Mouse (Mus musculus) gastrocnemius, postnatal 10 days (tissue): ENCODE measurements at regions not wholly inside any gene's neighbourhood (a gene's known extent, or its start where the extent isn't known, plus 50 kb on each side); places are given as distances from the start of the nearest gene placed in this dataset.
"Not testable (repeated sequence)": the region's sequence is repeated elsewhere in the genome, so short reads cannot be mapped to it uniquely, and the experiment has no call there.

Experiments used
- DNase-seq: peaks from one replicate; pipeline ENCODE4 v3.0.0; 2021; ENCODE audit warnings: mixed read lengths

DNA sequence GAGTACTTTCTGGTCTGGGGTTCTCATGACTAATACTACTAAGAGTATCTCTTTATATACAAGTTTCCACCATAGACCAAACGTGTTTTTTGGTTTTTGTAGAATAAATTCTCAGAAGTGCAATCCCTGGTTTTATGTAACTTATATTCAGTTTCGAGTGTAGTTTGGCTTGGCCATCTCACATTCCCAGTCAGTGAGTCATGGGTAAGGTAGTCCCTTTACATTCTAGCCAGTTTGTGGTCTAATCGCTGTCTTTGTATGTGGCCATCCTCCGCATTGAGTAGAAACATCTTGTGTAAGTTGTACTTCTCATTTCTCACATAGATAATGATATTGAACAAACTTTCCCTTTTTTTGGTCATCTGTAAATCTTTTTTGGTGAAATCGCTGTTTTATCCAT is 88.3 kb downstream of the Anxa5 start:
- DNase-seq = no peak

DNA sequence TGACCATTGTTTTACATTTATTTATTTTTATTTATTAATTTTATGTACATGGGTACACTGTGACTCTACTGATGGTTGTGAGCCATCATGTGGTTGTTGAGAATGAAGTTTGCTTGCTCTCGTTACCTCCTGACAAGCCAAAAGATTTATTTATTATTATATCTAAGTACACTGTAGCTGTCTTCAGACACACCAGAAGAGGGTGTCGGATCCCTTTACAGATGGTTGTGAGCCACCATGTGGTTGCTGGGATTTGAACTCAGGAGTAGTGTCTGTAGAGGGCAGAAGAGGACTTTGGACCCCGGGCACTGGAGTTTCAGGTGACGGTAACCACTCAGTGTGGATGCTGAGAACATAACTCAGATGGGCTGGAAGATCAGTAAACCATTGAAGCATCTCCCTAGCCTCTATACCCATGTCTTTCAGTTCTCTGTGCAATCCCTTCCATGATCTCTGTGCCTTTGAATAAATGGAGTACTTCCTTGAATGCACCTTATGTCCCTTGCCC is 92.2 kb downstream of the Anxa5 start:
- no peak for DNase-seq

DNA sequence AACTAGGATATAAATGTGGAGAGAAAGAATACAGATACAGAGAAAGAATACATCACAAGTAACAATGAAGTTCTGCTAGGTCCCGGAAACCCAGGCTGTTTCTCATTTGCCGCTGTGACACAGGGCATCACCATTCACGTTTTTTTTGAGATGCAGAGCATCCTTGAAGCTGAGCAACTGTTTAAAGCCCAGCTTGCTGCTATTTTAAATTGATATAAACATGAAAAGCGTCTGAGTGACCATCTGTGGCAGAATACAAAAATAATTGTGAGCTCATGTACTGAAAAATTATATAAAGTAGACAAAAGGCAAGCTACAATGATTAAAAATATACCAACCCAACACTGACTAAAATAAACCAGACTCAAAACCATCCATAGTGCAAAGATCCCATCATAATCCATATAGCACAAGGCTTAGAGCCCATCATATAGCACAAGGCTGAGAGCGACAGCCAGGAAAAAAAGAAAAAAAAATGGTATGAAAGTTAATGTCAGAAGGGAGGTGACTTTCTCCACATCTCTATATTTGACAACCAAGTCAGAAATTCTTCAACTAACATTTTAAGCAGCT is 94.0 kb downstream of the Anxa5 start:
- no peak for DNase-seq

DNA sequence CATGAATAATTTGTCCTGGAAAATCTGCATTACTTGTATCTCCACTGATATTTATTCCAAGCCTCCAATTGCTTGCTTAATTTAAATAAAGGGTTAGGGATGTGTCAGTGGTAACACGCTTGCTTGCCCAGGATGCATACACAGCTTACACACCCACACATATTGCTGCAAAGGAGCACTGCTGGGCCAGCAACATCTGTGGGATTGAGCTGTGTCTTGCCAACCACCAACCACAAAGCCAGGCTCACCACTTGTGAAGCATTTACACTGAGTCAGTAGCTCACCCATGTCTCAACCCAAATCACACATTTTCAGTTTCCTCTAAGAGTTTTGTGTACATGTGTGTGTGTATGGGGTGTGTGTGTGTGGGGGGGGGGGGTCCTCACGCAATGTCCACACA is 100.0 kb downstream of the Anxa5 start:
- DNase-seq = no peak

DNA sequence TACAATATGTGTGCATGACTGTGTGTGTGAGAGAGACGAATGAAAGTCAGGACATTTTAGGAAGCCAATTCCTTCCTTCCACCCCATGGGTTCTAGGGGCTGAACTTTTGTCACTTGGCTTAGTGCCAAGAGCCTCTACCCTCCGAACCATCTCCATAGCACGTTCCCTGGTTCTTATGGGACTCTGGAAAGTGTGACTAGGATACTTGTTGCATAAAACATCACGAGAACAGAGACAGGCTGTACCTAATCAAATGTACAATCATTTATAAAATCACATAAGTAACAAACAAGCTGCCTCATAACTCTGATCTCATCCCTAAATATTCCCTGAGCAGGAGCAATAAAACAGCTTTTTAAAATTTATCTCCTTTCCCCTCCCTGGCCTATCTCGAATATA is 100.8 kb downstream of the Anxa5 start:
- no peak for DNase-seq

DNA sequence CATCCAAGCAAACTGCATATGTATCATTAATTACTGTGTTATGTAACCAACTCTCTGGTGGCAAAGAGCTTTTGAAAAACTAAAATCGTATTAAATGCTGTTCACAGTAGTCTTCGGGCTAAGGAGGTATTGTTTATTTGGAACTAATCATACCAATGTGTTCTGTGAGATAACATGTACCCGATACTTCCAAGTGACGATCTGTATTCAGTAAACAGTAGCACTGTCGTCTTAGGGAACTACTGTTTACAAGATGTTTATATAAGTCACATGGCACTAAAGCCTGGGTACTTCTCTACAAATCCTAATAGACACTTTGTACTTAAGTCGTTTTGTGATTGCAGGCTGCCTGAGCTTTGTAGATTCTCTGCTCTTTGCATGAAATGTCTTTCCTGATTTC is 114.8 kb downstream of the Anxa5 start:
- DNase-seq = no peak

DNA sequence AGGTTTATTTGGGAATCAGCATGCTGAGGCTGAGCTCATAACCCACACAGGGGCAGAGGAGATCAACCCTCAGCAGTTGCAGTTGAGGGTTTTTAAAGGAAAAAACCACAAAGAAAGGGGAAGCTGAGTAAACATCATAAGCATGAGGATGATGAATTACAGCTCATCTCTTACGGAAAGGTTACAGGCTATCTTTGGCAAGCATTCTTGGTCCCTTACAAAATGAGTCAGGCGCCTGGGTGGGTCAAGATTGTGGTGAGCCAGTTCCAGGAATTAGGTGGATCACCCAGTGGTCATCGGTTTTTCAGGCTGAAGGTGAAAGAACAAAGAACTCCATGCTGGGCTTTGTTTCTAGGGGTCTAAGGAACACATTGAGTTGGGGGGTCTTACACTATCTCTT is 121.5 kb downstream of the Anxa5 start:
- DNase-seq = not testable (repeated sequence)

DNA sequence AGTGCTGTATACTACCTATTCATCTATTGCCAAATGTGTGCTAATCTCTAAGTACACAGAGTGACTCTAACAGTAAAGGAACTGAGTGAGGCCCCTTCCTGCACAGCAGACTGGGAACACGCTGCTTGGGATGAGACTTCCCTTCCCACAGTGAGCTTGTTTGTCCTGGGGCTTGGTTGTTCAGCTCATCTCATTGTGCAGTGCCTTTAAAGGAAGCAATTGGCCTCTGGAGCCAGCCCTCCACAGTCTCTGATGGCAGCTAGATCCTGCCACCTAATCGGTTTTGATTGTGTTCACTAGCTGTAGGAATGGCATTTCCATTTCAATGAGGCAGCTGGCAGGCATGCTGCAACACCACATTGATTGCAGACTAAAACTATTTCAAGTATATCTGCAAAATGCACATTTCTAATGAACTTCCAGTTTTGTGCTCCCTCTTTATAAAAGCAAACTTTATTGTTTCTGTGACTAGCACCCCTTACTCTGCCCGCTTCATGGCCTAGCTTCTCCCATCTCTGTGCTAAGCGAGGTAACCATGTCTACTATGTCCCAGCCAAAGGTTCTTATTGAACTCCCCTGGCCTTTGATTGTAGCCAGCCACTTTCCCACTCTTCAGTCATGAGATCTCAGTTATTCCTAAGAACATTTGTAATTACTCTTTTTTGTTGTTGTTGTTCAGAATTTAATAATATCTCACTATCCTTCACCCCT is 123.5 kb downstream of the Anxa5 start:
- DNase-seq = no peak

DNA sequence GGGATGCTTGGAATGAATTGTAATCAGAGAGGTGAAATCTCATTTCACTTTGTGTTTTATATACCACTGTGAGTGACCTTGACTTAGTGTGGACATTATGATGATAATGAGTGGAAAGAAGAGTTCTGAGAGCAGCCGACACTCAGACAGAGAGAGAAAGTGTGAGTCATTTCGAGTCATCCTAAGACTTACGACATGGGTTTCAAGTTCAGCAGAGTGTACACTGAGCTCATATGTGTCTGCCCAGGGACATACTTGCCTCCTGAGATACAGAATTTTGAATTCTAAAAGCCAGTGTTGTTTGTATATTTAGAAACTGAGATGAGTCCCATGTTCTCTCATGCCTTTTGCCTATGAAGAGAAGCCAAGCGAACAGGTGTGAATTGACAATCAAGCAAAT is 126.6 kb downstream of the Anxa5 start:
- DNase-seq = no peak

DNA sequence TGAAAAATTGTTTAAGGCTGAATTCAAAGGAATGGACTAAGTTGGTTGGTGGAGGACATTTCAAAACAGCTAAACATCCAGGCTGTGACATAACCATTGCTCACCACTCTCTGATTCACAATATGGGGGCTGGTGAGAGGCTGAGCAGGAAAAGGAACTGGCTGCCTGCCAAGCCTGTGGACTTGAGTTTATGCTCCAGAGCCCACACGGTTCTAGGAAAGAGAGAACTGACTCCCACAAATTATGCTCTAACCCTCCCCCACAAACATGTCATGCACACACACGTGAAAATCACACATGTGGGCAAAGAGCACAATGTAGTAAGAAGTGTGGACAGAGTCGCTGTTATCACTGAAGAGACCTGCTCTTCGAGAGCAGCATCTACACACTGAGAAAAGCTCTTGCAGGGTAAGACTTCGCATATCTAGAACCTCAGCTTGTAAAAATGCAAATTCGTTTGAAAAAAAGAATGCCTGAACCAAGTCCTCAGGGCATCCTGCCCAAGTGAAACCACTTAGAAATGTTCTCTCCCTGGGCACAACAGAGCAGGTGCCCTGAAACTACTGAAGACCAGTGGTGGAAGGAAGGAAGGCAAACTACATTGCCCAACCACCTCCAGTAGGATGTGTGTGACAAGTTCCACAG is 118.9 kb upstream of the Qrfpr start:
- peak; percentile 8 for DNase-seq

DNA sequence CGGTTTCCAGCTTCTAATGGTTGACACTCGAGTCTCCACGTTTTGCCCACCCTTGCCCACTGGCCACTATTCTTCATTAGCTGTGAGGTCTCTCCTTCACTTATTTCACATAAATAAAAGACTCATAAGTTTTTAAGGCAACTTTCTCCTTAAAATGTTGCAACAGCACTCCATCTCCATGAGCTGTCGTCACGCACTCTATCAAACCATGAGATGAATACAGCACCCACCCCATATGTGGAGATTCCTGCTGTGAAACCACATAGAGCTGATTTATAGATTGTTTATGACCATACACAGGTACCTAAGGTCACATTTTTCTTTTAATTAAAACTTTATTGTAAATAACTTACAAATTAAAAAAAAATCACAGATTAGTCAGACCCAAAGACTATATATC is 117.5 kb upstream of the Qrfpr start:
- no peak for DNase-seq

DNA sequence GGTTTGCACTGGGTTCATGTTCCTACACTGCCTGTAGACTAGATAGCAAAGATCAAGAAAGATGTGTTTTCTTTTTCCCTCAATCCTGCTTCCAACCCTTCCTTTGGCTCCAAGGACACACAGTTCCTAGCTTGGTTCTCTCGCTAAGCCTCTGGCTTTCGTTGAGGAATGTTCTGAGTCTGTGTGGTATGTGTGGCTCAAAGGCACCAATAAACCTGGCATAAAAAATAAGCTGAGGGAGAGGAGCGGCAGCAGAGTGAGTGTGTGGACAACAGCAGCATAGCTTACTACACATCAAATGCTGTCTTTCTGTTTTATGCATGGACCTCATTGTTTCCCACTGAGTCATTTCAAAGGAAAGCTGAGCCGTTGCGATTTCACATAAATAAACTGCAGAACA is 112.2 kb upstream of the Qrfpr start:
- no peak for DNase-seq

DNA sequence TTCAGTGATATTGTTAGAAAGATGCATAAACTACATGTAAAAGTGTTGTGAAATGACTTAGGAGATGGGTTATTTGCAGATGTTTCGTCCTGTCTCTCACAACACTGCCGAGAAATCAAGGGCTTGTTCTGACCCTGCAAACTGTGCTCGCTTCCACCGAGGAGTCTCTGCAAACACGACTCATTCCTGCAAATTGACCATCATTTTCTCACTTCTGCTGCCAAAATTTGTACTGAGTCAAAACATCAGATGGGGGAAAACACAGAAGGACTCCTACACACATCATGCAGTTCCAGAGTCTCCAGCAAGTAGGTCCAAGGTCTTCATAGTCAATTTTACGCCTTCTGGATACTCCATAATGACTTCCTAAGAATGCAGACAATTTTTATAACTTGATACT is 109.9 kb upstream of the Qrfpr start:
- DNase-seq = no peak

DNA sequence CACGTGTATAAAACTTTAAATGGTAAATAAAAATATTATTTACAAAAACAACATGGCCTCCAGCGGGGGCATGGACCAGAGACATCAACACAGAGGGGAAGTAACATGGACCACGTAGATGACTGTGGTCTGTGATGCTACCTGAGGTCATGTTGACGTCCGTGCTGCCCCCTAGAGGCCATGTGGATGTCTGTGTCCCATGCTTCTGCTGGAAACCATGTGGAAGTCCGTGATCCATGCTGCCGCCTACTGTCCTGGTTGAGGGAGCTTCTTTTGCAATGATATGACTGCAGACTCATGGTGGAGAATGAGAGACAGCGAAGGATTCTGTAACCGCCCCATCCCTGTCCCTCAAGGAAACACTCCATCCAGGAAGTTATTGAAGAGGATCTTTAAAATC is 108.5 kb upstream of the Qrfpr start:
- peak; percentile 41 for DNase-seq

DNA sequence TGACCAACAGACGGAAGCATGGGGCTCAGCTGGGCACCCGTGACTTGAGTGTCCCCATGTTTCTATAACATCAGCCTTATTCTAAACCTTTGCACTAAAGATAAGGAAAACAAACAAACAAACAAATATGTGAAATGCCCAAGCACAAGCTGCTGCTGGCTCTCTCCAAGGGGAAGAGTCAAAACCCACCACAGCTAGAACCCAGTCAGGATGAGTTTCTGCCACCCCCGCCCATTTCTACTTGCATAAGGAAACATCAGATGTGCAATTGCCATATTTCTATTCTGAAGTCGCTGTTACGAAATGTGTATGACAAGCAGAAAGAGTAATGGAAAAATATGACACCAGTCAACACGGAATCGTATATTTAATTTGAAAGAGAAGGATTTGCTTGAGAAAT is 107.5 kb upstream of the Qrfpr start:
- DNase-seq = no peak

DNA sequence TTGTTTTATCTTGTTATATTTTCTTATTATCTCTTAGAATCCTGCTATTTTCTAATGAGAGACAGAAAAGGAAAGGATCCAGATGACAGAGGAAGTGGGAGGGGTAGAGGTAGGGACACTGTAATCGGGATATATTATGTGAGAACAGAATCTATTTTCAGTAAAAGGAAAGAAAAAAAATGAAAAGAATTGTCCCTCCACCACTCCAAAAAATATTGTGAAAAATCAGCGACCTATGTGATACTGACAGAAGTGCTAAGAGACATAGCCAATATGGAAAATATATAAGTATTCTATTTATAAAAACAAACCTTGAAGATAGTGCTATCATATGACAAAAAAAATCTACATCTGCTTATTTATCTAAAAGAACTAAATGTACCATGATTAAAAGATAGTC is 106.8 kb upstream of the Qrfpr start:
- no peak for DNase-seq

DNA sequence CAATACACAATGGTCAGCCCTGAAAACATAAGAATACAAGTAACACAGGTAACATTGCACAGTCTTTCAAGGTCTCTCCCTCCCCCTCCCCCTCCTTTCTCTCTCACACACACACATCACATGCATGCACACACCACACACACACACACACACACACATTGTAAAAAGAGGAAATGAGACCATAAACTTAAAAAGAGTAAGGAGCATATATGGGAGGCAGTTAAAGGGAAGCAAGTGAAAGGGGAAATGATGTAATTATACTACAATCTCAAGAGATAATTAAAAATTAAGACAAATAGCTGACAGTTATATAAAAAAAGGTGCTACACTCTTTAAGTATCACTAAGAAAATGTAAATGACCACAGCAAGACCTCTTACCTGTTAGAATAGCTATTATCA is 96.5 kb upstream of the Qrfpr start:
- no peak for DNase-seq

DNA sequence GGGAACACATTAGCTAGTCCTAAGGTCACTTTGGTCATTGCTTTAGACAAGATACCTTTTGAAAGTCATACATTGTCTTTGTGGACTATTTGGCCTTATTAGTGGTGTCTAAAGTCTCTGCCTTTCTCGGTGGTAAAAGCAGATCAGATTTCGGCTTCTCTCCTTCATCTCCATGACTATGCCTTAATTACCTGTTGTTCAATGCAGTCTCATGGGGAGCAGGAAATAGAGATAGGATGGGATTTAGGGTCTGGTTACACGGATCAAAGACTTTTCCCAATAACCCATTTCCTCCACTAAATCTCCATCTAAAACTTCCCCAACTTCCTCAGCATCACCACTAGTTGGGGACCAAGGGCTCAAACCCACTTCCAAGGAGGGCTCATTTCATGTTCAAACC is 89.2 kb upstream of the Qrfpr start:
- DNase-seq = no peak

DNA sequence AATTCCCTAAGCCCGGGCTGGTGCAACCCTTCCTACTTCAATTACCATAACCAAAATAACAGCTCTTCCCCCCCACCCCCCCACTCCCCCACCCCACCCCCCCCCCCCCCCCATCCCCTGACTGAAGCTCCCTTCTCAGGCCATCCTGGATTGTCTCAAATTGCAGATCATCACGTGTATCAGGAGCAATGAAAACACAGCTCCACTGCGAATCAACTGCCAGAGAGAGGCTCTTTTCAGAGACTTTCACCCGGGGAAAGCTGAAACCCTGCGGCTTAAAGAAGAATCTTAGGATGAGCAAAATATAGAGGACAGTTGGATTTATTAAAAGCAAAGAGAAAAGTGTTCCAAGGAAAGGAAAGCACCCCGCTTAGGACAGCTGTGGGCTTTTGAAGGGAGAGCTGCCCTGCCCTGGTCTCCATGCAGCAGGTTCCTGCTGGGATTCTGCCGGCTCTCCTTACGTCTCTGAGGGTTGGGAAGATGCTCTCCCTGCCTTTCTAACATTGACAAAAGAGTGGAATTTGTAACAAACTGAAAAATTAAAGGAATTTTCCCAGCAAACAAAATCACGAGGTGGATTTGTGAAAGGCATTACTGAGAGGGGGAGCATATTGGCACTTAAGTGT is 88.6 kb upstream of the Qrfpr start:
- DNase-seq = no peak

DNA sequence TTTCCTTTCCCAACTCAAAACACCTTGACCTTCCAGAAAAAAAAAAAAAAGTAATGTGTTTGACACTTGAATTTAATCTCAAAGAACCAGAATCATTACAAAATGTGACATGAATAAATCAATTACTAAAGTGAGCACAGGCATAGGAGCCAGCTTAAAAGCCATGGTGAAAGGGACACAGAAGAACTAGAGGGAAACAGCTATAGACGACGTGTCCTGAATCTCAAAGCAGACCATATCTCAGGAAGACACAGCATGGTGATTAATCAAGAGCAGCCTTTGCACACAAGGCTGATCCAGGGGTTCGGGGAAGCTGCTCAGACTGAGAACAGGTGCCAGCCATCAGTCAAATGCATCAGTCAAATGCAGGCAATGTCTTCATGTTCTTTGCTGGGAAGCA is 74.7 kb upstream of the Qrfpr start:
- DNase-seq = no peak

DNA sequence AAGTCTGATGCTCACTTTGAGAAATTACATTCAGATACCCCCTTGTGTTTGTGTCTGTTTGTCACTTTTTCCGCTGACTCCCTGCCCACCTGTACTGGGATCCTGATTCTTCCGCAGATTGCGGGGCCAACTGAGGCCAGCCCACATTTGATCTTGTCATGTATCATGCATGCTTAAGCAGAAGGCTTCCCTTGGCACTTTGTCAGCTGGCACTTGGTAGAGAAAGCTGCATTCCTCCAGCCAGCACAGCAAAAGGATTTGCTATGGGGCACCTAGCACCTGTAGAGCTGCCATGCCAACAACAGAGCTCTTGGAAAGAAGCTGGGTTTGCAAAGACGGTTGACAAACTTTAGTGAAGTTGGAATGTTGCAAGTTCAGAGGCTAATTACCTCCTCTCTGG is 69.9 kb upstream of the Qrfpr start:
- no peak for DNase-seq

DNA sequence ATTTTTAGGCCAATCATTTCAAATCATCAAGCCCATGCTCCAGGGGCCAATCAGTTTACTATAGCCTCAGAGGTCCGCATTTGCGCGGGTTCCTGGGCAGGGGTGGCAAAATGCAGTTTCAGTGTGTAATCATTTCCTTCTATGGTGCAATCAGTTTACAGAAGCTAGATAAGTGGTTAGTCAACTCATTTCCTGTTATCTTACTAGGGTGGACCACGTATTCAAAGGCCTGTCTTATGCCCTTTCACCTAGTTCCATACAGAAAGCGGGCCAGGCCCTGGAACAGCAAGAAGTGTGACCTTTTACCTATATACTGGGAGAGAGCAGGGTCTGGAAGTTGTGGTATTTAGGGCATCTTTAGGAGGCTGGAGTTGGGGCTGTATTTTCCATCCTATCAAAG is 62.0 kb upstream of the Qrfpr start:
- no peak for DNase-seq

DNA sequence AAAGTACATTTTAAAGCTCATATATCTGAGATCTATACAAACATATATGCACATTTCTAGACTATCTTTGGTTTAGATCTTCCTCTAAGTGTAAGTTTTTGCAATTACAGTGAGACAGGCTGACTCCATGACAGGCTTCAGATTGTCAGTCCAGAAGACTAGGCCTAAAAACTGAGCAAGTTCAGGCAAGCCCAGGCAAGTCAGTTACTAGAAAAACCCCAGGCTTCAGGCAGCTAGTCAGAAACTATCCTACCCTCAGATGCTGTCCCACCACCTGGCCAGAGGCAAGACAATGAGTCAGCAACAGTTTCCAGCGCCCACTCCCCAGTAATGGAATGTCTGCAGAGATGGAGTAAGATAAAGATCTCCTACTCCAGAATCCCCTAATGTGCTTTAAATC is 53.4 kb upstream of the Qrfpr start:
- no peak for DNase-seq
